29 mouse cellular contexts compared by ENCODE assay signal in genomic region chr17:65105622-65106021, GRCm38 (mm10).
"Had no signal": no experiment of that assay in that cellular context is flagged by ENCODE, and none has a peak within 500 bp of the region (broad histone marks: within the 10 kb centered on the region; RNA-seq: fewer than 3 reads in every experiment).

No protein-coding gene starts in this region.

- H3K4me1 ChIP-seq: hindbrain, embryonic 10.5 days; hindbrain, embryonic 12.5 days; intestine, embryonic 15.5 days; limb, embryonic 13.5 days; limb, embryonic 15.5 days; liver, embryonic 12.5 days had no signal

- H3K4me2 ChIP-seq: heart, embryonic 11.5 days; heart, embryonic 13.5 days; heart, embryonic 15.5 days; hindbrain, embryonic 12.5 days; hindbrain, embryonic 14.5 days; intestine, embryonic 15.5 days; kidney, embryonic 15.5 days; limb, embryonic 13.5 days; limb, embryonic 15.5 days; liver, embryonic 12.5 days had no signal

- H3K27me3 ChIP-seq: heart, embryonic 13.5 days; heart, embryonic 15.5 days; hindbrain, embryonic 12.5 days; intestine, embryonic 15.5 days; kidney, embryonic 15.5 days; limb, embryonic 13.5 days; limb, embryonic 15.5 days; liver, embryonic 12.5 days had no signal

- H3K36me3 ChIP-seq: heart, embryonic 13.5 days; heart, embryonic 15.5 days; hindbrain, embryonic 10.5 days; hindbrain, embryonic 12.5 days; intestine, embryonic 15.5 days; kidney, embryonic 15.5 days; limb, embryonic 13.5 days; limb, embryonic 15.5 days; liver, embryonic 12.5 days had no signal

- ATAC-seq: hindbrain, embryonic 16.5 days; inflammation-experienced regulatory T-cells, adult 6 months; intestine, embryonic 15.5 days; intestine, postnatal 0 days; liver, embryonic 12.5 days had no signal

- H3K9me3 ChIP-seq: heart, embryonic 15.5 days; hindbrain, embryonic 10.5 days; hindbrain, embryonic 12.5 days; intestine, embryonic 15.5 days; kidney, embryonic 15.5 days; limb, embryonic 15.5 days; liver, embryonic 12.5 days had no signal

- H3K9ac ChIP-seq: heart, embryonic 13.5 days; heart, embryonic 15.5 days; hindbrain, embryonic 12.5 days; hindbrain, embryonic 14.5 days; intestine, embryonic 15.5 days; kidney, embryonic 15.5 days; limb, embryonic 13.5 days; limb, embryonic 15.5 days; liver, embryonic 12.5 days; liver, embryonic 14.5 days had no signal

- DNase-seq: gastrocnemius, postnatal 14 days; gastrocnemius, postnatal 36 days; heart, adult 11 months; heart, adult 2 months; heart, postnatal 14 days; heart, postnatal 4 days; kidney, adult 18-20 months; kidney, adult 9 months; kidney, postnatal 14 days; kidney, postnatal 36 days; layer of hippocampus, adult 9-11 months; layer of hippocampus, postnatal 36 days; left cerebral cortex, postnatal 4 days had no signal

- H3K4me3 ChIP-seq: heart, adult 2 months; heart, embryonic 13.5 days; heart, embryonic 15.5 days; hindbrain, embryonic 10.5 days; hindbrain, embryonic 12.5 days; intestine, embryonic 15.5 days; kidney, embryonic 15.5 days; limb, embryonic 13.5 days; limb, embryonic 15.5 days; liver, embryonic 12.5 days had no signal

- H3K27ac ChIP-seq: heart, adult 2 months; heart, embryonic 13.5 days; heart, embryonic 15.5 days; hindbrain, embryonic 10.5 days; hindbrain, embryonic 12.5 days; hindbrain, embryonic 14.5 days; intestine, embryonic 15.5 days; kidney, embryonic 15.5 days; kidney, postnatal 0 days; limb, embryonic 13.5 days; limb, embryonic 15.5 days; liver, embryonic 12.5 days; liver, embryonic 14.5 days had no signal
